In the genomic region with DNA sequence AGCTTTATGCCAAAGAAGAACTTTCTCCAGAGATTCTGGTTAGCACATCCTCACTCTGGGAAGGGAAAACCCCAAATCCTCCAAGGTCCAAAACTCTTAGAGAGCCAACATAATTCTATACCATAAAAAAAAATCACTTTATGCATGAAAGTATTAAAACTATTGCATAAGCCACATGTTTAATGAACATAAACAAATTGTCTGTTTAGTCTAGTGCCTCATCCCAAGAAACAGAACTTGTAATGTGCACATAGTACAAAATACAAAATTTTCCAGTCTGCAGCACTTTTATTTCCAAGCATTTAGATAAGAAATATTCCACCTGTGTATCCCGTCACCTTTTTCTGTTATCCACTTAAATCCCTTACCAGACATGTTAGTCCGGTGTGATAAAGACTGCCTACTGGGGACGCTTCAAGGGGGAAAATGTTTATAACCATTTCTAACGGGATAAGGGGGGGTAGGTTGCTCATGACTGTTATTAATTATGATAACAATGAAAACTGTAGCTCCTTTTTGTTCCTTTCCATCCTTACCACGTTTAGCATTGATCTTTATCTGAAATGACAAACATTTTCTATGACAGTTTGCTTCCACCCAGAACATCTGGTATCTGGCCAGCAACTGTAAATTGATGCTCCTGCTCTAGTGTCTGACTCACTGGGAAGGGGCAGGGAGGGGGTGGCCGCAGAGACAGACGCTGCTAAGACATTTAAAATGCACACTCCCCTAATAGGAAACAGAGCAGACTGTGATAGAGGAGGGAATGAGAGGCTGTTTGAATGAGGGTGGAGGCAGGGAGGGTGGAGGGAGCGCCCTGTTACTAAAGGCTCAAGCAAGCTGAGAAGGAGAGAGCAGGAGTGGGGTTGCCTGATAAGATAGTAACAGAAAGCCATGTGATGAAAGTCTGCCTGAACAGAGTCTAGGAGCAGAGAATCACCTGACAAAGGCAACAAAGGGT, we compare ENCODE assay signal across 7 mouse cellular contexts.
A peak's percentile ranks its signal among the peaks of the same experiment; 100 is the strongest.
DNase-seq lines count a peak whose midpoint lies in the region; ATAC-seq and TF ChIP-seq lines count a peak whose summit lies in the region.

No protein-coding gene starts in this region.

- peak; percentile 77 for DNase-seq in MEL-GATA-1-ER (ENCODE audit: extremely low read depth, low read depth)
- peak; percentile 50 for DNase-seq in adrenal gland, postnatal 14 days
- DNase-seq in forebrain, postnatal 0 days: no peak
- DNase-seq in cerebellum, postnatal 4 days (ENCODE audit: low spot score in 2 of 2): no peak
- DNase-seq in gastrocnemius, postnatal 25 days: no peak
- DNase-seq in frontal cortex, postnatal 36 days (ENCODE audit: low spot score in 2 of 2): no peak

- H3K36me3 ChIP-seq in forebrain, postnatal 0 days (ENCODE audit: insufficient read depth): no peaks in the 10 kb centered on the region

- peak; percentile 32; the same call in 1 of the 2 replicates for ATAC-seq in forebrain, postnatal 0 days
- peak; percentile 99 for ATAC-seq in megakaryocyte-erythroid progenitor cell, adult 5-6 weeks (replicated peaks; ENCODE audit: low FRiP score, low TSS enrichment, poor library complexity, severe bottlenecking)

- no peaks in the 10 kb centered on the region for H3K27me3 ChIP-seq in forebrain, postnatal 0 days (ENCODE audit: insufficient read depth, low read length)

- H3K4me1 ChIP-seq in forebrain, postnatal 0 days (ENCODE audit: insufficient read depth): peaks cover 4% of the 10 kb centered on the region; the same call in 1 of the 2 replicates

- H3K4me3 ChIP-seq in forebrain, postnatal 0 days (ENCODE audit: low read depth, low read length): no peak overlapping the region

- no peak overlapping the region for H3K9ac ChIP-seq in forebrain, postnatal 0 days

- TF ChIP-seq CTCF in forebrain, postnatal 0 days (IDR thresholded peaks at IDR 0.05; ENCODE audit: low read depth): no peak

- no peak overlapping the region for H3K27ac ChIP-seq in forebrain, postnatal 0 days (ENCODE audit: low read depth, low read length)

- H3K9me3 ChIP-seq in forebrain, postnatal 0 days (ENCODE audit: low read length): no peaks in the 10 kb centered on the region

- H3K4me2 ChIP-seq in forebrain, postnatal 0 days (ENCODE audit: low read depth): no peak overlapping the region

- WGBS in forebrain, postnatal 0 days: 38% methylated on average over 8 of the region's 8 CpGs

Comparison
In these comparisons a context has a peak if more than half of its experiments do, and no peak if none do; other contexts are left out.
1. DNase-seq: peak in MEL-GATA-1-ER (single experiment) and adrenal gland, postnatal 14 days (single experiment); none in forebrain, postnatal 0 days (single experiment), cerebellum, postnatal 4 days (0 of 2), gastrocnemius, postnatal 25 days (single experiment) and frontal cortex, postnatal 36 days (0 of 2).